Mouse (Mus musculus) stomach, embryonic 15.5 days (tissue): ENCODE results near the gene Ddx10. TPM values are rescaled to one million over a fixed set of nuclear protein-coding genes. Genes with fewer than 3 reads are reported as not detected.

Source experiments
- ATAC-seq: fragments of 200-750 bp; cut with Nextera tagmentation; 2 replicates; pipeline ENCODE4 v1.8.0; 2017; ENCODE audit warnings: low read depth, moderate number of reproducible peaks, moderate TSS enrichment; ENCODE audit not compliant: insufficient read depth, low FRiP score
- H3K27ac ChIP-seq: fragments of 300-500 bp; sonication (generic); 2 replicates; pipeline ENCODE4 v1.5.1; 2015; ENCODE audit warnings: mild to moderate bottlenecking, inconsistent platforms
- H3K27me3 ChIP-seq: fragments of 300-500 bp; sonication (generic); replicated peaks from 2 replicates; pipeline ENCODE4 v1.6.1; 2015; ENCODE audit warnings: inconsistent platforms
- H3K36me3 ChIP-seq: fragments of 300-500 bp; sonication (generic); 2 replicates; pipeline ENCODE4 v1.6.1; 2015; ENCODE audit warnings: inconsistent platforms
- H3K4me1 ChIP-seq: fragments of 300-500 bp; sonication (generic); 2 replicates; pipeline ENCODE4 v1.6.1; 2015; ENCODE audit warnings: inconsistent platforms
- H3K4me2 ChIP-seq: fragments of 300-500 bp; sonication (generic); 2 replicates; pipeline ENCODE4 v1.6.1; 2015; ENCODE audit warnings: mild to moderate bottlenecking, inconsistent platforms
- H3K4me3 ChIP-seq: fragments of 300-500 bp; sonication (generic); replicated peaks from 2 replicates; pipeline ENCODE4 v1.5.1; 2015; ENCODE audit warnings: inconsistent platforms
- H3K9ac ChIP-seq: fragments of 300-500 bp; sonication (generic); 2 replicates; pipeline ENCODE4 v1.6.1; 2015; ENCODE audit warnings: inconsistent platforms
- H3K9me3 ChIP-seq: fragments of 300-500 bp; sonication (generic); 2 replicates; pipeline ENCODE4 v1.6.1; 2016; ENCODE audit warnings: inconsistent platforms
- WGBS: fragments of 180-500 bp; shearing (Covaris S2); methylation state at CpG from one replicate; pipeline ENCODE4 v1.1.7; 2015; 5-methylcytosine and 5-hydroxymethylcytosine counted together
- polyA plus RNA-seq: library from polyadenylated mRNA; unstranded; fragments of >200 nt; fragmentation: Nextera tagmentation; extraction: Ambion mirVana; gene quantifications from 2 replicates; pipeline ENCODE4 v1.2.1, GENCODE M21; 2015

The Ddx10 gene
- polyA plus RNA-seq, 1 experiment from 2014 or later, result 24.2 TPM

DNA sequence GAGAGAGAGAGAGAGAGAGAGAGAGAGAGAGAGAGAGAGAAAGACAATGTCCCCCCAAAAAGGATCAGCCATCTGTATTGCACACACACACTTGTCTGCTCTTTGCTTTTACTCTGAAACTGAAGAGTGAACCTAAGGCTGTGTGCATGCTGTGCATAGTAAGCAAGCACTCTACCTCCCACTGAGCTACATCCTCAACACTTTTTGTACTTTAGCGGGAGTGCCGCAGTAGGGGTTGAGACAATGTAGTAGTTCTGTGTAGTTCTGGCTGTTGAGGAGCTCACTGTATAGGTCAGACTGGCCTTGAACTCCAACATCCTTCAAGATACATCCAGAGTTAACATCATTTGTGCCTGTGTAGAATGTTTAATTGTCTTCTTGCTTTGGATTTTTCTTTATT lies 17.7 kb upstream of the Ddx10 start:
- WGBS, result 84% methylated on average over 2 of the region's 2 CpGs
- Histone ChIP-seq H3K27me3 (no peaks in the 10 kb centered on the region), H3K27ac (no peak overlapping the region), H3K4me2 (no peak overlapping the region), H3K36me3 (no peaks in the 10 kb centered on the region), H3K9ac (no peak overlapping the region), H3K4me1 (no peaks in the 10 kb centered on the region), H3K9me3 (no peaks in the 10 kb centered on the region), H3K4me3 (no peak overlapping the region)
- ATAC-seq, result no peak

DNA sequence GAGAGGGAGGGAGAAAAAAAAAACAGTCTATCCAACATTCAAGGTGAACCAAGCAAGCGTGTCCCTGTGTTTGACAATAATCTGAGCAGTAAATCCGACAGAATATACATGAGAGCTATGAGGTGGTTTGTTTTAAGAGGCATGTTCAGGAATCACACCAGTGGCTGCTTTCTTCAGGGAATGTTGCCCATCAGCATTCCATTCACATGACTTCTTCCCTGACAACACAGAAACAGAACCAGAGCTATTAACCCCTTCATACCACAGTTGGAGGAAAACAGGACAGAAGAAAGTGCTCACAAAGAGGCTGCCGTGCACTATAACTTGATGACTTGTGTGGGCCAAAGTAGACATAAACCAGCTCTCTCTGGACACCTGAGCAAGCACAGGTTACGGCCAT lies 16.5 kb upstream of the Ddx10 start:
- H3K27me3 ChIP-seq, result no peaks in the 10 kb centered on the region
- 51% methylated on average over 4 of the region's 4 CpGs for WGBS
- H3K4me1 ChIP-seq, result no peaks in the 10 kb centered on the region
- no peak overlapping the region for H3K4me3 ChIP-seq
- H3K36me3 ChIP-seq, result no peaks in the 10 kb centered on the region
- H3K9me3 ChIP-seq, result no peaks in the 10 kb centered on the region
- ATAC-seq, result peak; percentile 43; the same call in 1 of the 2 replicates
- no peak overlapping the region for H3K27ac ChIP-seq
- no peak overlapping the region for H3K4me2 ChIP-seq
- H3K9ac ChIP-seq, result no peak overlapping the region

DNA sequence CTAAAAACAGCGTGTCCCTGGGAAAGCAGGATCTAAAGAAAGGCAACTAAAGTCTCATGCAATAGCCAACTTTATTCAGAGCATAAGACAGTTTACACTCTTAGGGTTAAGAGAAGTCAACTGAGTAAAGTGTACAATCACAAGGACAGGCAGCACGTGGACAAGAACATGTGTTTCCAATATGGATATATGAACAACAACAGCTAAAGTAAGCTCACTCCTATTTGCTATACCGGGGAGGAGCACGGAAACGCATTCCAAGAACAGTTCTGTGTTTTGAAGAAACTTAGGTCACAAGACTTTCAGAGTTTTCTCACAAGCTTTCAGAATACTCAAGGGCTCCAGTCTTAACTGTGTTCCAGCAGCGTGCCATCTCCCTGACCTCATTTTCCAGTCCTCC lies 10.3 kb upstream of the Ddx10 start:
- Histone ChIP-seq H3K27ac (no peak overlapping the region), H3K36me3 (no peaks in the 10 kb centered on the region), H3K9ac (no peak overlapping the region), H3K4me3 (no peak overlapping the region), H3K4me2 (no peak overlapping the region), H3K4me1 (no peaks in the 10 kb centered on the region), H3K9me3 (no peaks in the 10 kb centered on the region), H3K27me3 (no peaks in the 10 kb centered on the region)
- 40% methylated on average over 6 of the region's 6 CpGs for WGBS
- ATAC-seq, result no peak

DNA sequence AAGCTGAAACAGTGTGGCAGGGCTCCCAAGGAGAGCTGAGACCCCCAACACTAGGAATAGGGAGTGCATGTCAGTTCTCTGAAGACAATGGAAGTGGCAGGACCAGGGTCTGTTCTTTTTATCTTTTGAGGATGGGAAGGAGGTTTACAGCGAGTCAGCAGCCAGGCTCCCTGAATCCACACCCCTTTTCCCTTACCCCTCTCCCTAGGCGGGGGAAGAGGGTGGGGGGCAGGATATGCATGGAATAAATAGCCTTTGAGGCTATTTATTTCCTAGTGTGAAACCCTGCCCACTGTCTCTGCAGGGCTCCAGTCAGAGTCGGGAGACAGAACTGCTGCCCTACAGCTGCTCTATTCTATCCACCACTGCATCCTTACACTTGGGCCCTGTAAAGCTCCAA lies 9.9 kb upstream of the Ddx10 start:
- Histone ChIP-seq H3K9ac (no peak overlapping the region), H3K4me1 (no peaks in the 10 kb centered on the region), H3K9me3 (no peaks in the 10 kb centered on the region), H3K4me2 (no peak overlapping the region), H3K27ac (no peak overlapping the region), H3K4me3 (no peak overlapping the region), H3K36me3 (no peaks in the 10 kb centered on the region), H3K27me3 (no peaks in the 10 kb centered on the region)
- no peak for ATAC-seq
- WGBS, result 7% methylated on average over 3 of the region's 3 CpGs

DNA sequence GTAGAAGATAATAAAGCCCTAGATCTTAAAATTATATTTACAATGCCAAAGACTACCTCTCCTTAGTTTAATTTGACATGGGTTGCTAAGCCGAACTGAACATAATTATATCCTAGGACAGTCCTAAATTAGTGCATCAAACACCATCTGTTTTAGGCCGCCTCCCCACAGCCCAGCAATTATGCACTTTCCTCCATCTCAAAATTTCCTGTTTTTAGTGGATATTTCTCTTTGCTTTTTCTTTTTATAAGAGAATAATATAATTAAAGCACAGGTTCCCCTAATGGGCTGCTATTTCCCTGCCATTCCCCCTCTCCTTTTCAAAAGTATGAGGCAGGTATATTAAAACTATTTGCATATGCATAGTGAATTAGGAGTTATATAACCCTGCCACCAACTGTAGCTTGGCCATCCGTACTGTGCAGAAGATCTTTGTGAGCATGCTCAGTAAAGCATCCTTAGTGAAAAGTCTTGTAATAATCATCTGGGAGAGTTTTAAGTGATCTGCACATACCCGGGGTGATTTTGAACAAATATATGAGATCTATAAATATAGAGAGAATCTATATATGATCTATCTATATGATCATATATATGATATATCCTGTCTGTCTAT lies 8.9 kb upstream of the Ddx10 start:
- Histone ChIP-seq H3K4me1 (no peaks in the 10 kb centered on the region), H3K4me3 (no peak overlapping the region), H3K9me3 (no peaks in the 10 kb centered on the region), H3K27ac (no peak overlapping the region), H3K4me2 (no peak overlapping the region), H3K27me3 (no peaks in the 10 kb centered on the region), H3K36me3 (no peaks in the 10 kb centered on the region), H3K9ac (no peak overlapping the region)
- ATAC-seq, result no peak
- whole genome bisulfite sequencing, result 80% methylated on average over 4 of the region's 4 CpGs

DNA sequence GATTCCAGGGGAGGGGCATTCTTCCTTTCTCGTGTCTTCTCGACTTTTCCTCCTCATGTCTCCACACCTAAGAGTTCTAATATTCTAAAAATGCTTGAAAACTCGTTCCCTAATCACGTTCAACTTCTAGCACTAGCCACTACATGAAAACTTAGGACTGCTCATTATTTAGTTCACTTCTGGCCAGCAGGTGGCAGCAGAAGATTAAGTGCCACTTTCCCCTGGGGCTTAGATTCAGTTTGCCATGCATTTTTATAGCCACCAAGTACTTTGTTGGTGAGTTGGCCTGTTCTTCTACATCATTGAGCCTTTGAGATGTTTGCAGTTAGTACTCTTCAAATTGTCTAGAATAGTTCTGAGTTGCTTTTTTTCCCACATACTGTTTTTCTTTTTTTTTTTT lies 6.5 kb upstream of the Ddx10 start:
- Histone ChIP-seq H3K27ac (no peak overlapping the region), H3K4me2 (no peak overlapping the region), H3K9me3 (no peaks in the 10 kb centered on the region), H3K4me1 (no peaks in the 10 kb centered on the region), H3K9ac (no peak overlapping the region), H3K4me3 (no peak overlapping the region), H3K27me3 (no peaks in the 10 kb centered on the region), H3K36me3 (no peaks in the 10 kb centered on the region)
- ATAC-seq, result no peak
- WGBS, result 7% methylated on average over 4 of the region's 4 CpGs

DNA sequence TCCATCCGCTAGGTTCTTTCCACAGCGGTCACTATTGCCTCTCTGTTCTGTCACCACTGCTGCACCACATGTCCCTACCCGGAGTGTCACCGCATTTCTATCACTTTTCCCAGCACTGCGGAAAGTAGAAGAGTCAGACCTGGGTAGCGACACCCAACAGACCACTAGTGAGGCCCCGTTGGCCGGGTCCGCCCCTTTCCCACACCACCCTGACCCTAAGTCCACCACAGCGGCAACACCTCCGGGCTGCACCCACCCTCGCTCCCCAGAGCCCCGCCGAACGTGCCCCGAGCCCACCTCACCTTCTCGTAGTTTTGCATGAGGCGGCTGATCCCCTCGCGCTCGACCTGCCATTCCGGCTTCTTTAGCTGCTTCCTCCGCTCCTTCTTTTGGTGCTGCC lies 337 bp downstream of the Ddx10 start:
- Histone ChIP-seq H3K4me3 (peak overlapping the region; percentile 93), H3K27ac (no peak overlapping the region), H3K27me3 (no peaks in the 10 kb centered on the region), H3K4me2 (peak overlapping the region; percentile 91), H3K4me1 (peaks cover 5% of the 10 kb centered on the region), H3K9me3 (no peaks in the 10 kb centered on the region), H3K9ac (peak overlapping the region; percentile 77), H3K36me3 (no peaks in the 10 kb centered on the region)
- ATAC-seq, result peak; percentile 37
- under 1% methylated on average over 23 of the region's 23 CpGs for WGBS

DNA sequence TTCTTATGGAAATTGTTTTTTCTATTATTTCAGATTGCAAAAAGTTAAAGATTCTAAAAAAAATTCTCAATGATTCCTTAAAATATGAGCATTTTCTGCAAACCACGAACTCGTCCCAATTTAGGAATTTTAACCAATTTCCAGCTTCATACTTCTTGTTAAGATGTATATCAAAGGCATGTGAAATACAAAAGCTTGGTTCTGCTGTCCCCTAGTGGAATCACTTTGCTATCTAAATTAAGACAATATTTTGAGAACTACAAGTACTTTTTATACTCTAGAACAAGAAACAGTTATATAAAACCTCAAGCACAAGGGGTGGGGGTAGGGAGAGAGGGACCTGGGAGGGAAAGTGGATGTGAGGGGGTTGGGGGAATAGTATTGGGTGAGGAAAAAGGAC lies 29.7 kb downstream of the Ddx10 start:
- Histone ChIP-seq H3K4me1 (no peaks in the 10 kb centered on the region), H3K4me2 (no peak overlapping the region), H3K27me3 (no peaks in the 10 kb centered on the region), H3K36me3 (0 out of 2 replicates have a peak, but pooled peaks cover 2% of the 10 kb centered on the region), H3K9ac (no peak overlapping the region), H3K27ac (no peak overlapping the region), H3K9me3 (no peaks in the 10 kb centered on the region), H3K4me3 (no peak overlapping the region)
- no peak for ATAC-seq
- 79% methylated on average over 2 of the region's 2 CpGs for WGBS

DNA sequence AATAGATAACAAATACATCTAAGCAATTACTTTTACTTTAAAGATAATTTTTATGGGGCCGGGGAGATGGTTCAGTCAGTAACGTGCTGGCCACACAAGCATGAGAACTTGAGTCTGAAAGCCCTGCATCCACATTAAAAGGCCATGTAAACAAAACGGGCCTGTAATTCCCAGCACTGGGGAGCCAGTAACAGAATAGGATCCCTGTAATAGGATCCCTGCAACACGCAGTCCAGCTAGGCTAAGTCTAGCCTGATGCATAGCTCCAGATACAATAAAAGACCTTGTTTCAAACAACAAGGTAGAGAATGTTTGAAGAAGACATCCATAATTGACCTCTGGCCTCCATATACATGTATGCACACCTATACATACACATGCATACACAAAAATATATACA lies 39.6 kb downstream of the Ddx10 start:
- H3K27ac ChIP-seq, result no peak overlapping the region
- 72% methylated on average over 4 of the region's 4 CpGs for WGBS
- no peaks in the 10 kb centered on the region for H3K9me3 ChIP-seq
- no peaks in the 10 kb centered on the region for H3K36me3 ChIP-seq
- H3K4me1 ChIP-seq, result no peaks in the 10 kb centered on the region
- no peaks in the 10 kb centered on the region for H3K27me3 ChIP-seq
- H3K4me3 ChIP-seq, result no peak overlapping the region
- H3K9ac ChIP-seq, result no peak overlapping the region
- no peak for ATAC-seq
- no peak overlapping the region for H3K4me2 ChIP-seq

DNA sequence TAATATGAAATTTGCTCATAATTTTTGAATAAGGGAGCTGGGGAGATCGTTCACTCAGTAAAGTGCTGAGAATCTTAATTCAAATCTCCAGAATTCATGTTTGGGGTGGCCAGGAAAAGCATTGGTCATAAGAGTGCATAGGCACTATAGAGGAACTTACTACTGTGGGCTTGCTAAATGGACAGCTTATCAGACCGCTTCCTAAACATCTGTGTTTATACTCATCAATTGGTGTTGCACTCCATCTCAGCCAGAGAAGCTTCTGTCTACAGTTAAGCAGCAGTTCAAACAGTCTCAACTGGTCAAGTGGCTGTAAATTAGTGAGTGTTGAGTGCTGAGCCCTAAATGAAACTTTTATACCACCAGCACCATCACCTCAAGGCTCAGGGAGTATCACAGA lies 73.3 kb downstream of the Ddx10 start:
- 73% methylated on average over 2 of the region's 2 CpGs for WGBS
- no peak for ATAC-seq
- H3K9ac ChIP-seq, result no peak overlapping the region
- H3K27ac ChIP-seq, result no peak overlapping the region
- no peaks in the 10 kb centered on the region for H3K9me3 ChIP-seq
- no peak overlapping the region for H3K4me3 ChIP-seq
- H3K27me3 ChIP-seq, result no peaks in the 10 kb centered on the region
- H3K4me1 ChIP-seq, result no peaks in the 10 kb centered on the region
- H3K4me2 ChIP-seq, result no peak overlapping the region
- no peaks in the 10 kb centered on the region for H3K36me3 ChIP-seq

DNA sequence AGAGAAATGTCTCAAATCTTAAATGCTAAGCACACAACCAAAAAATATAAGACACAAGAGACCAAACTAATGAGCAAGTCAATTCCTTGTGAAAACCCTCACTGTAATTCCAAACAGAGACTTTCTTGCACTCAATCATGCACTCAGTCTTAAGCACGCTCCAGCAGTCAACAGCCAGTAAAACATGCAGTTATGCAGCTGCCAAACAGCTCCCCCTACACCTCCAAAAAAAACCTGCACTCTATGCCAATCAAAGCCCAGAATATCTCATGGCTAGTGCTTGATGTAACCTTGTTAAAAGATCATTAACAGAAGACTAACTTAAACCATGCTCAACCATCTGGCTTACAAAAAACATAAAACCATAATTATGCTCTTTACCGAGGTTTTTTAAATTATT lies 74.6 kb downstream of the Ddx10 start:
- 52% methylated on average over 2 of the region's 2 CpGs for WGBS
- no peaks in the 10 kb centered on the region for H3K4me1 ChIP-seq
- H3K27me3 ChIP-seq, result no peaks in the 10 kb centered on the region
- H3K4me3 ChIP-seq, result no peak overlapping the region
- H3K4me2 ChIP-seq, result no peak overlapping the region
- H3K36me3 ChIP-seq, result no peaks in the 10 kb centered on the region
- no peak overlapping the region for H3K9ac ChIP-seq
- no peak for ATAC-seq
- H3K27ac ChIP-seq, result no peak overlapping the region
- no peaks in the 10 kb centered on the region for H3K9me3 ChIP-seq

DNA sequence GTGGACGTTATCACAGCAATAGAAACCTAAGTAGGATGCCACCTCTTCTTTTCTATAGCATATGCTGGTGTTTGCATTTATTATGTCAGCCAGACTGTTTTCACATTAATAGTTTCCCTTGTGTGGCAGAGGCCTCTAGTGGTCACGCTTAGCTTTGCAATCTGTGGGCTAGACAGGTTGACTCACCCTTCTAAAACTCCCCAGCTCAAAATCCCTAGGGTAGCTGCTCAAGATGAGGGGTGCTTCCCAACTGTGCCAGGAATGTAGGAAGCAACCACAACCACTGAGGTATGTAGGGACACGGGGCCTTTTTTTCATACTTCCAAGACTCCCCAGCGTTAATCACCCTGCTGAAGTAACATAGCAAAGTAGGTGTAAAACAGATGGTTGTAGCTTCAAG lies 103.6 kb downstream of the Ddx10 start:
- H3K9me3 ChIP-seq, result no peaks in the 10 kb centered on the region
- H3K27me3 ChIP-seq, result no peaks in the 10 kb centered on the region
- H3K27ac ChIP-seq, result no peak overlapping the region
- H3K9ac ChIP-seq, result no peak overlapping the region
- H3K4me3 ChIP-seq, result no peak overlapping the region
- no peaks in the 10 kb centered on the region for H3K4me1 ChIP-seq
- ATAC-seq, result no peak
- WGBS, result 33% methylated on average over 4 of the region's 4 CpGs
- no peaks in the 10 kb centered on the region for H3K36me3 ChIP-seq
- H3K4me2 ChIP-seq, result no peak overlapping the region

DNA sequence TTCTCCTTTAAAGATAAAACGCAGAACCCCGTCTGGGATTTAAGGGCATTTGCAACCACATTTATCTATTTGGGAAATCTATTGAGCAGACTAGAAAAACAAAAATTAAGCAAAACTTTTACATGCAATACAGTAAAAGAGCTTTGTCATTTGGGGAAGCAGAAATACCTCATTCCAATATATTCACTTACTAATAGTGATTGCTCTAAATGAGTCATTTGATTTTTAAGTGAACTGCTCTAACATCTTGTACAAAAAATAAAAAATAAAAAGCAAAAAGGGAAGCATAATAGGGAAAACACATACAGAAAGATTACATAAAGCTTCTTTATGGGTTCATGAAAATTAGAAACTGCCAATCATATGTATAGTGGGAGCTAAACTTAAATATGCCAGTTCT lies 104.3 kb downstream of the Ddx10 start:
- Histone ChIP-seq H3K4me3 (no peak overlapping the region), H3K4me1 (no peaks in the 10 kb centered on the region), H3K9ac (no peak overlapping the region), H3K9me3 (no peaks in the 10 kb centered on the region), H3K27me3 (no peaks in the 10 kb centered on the region), H3K36me3 (no peaks in the 10 kb centered on the region), H3K27ac (no peak overlapping the region), H3K4me2 (no peak overlapping the region)
- WGBS, result 95% methylated on average over 2 of the region's 2 CpGs
- ATAC-seq, result no peak
